Mouse (Mus musculus) testis, adult 2 months (tissue): Measurements from ENCODE around the gene Atpaf1.

ENCODE experiments used
- CTCF ChIP-seq: fragments of 200-500 bp; IDR thresholded peaks from 2 replicates; pipeline ENCODE4 v1.5.1; 2012; ENCODE audit warnings: low read depth, mild to moderate bottlenecking, inconsistent platforms, low read length, moderate library complexity; ENCODE audit not compliant: control insufficient read depth, insufficient read depth, insufficient replicate concordance
- POLR2A ChIP-seq: fragments of 200-500 bp; IDR thresholded peaks from 2 replicates; pipeline ENCODE4 v1.6.1; 2012; ENCODE audit warnings: low read depth, mild to moderate bottlenecking, inconsistent platforms, low read length, moderate library complexity; ENCODE audit not compliant: control insufficient read depth

DNA sequence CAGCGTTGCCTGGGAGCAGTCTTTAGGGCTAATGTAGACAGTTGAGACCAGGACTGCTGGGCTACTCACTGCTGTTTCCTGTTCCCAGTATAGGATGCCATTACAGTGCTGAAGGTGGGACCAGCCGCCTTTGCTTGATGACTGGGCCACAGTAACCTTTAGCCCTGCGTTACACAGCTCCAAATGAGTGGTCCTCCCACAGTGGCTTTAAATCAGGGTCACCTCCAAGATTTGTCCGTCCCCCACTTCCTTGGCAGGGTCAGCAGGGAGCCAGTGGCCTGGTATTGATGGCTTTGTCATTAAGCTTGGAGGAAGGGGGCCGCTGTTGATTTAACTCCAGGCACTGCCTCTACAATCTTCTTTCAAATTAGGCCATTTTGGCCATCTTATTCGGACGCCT lies 78.7 kb downstream of the Atpaf1 start:
- TF ChIP-seq POLR2A (no peak), CTCF (no peak)
